Mouse (Mus musculus): ENCODE data around the gene Sik1.

DNA sequence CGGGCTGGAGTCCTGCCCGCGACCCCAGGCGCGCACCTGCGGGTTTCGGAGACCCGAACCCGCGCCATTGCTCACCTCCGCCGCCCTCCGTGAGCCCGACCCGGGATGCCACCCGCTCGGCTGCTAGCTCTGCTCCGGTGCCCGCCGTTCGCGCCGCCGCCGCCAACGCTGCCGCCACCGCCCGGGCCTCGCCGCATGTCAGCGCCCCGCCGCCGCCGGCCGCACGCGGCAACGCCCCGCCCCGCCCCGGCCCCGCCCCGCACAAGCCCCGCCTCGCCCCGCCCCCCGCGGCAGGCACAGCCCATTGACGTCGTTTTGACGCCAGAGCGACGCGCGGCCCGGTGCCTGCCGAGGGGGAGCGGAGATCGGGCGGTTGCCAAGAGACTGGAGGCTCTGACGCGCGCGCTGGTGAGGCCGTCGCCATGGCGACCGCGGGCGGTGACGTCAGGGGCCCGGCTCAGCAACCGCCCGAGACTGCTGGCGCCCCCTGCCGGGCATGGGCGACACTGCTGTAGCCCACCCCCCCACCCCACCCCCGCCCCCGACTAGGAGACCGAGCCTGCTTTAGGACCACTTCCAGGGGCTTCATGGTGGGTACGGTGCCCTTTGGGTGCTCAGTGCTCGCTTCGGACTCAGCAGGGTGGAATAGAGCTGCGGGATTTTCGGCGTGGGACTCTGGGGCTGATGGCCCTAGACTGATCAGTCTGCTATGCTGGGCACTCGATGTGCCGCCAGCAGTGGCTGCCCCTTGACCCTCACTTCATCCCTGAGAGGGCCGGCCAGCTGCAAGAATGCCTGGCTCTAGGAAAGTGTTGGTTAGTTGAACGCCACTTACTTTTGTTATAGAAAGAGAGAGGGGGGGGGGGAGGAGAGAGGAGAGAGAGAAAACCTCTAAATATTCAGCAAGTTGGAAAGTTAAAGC, at the start of gene Sik1:
- TF ChIP-seq POLR2A (IDR thresholded peaks at IDR 0.05; ENCODE audit: insufficient read length, low read depth) (peak; percentile 92), USF1 (IDR thresholded peaks at IDR 0.05; ENCODE audit: low read depth) (no peak), MAX (IDR thresholded peaks at IDR 0.05; ENCODE audit: low read depth) (no peak), E2F4 (IDR thresholded peaks at IDR 0.05; ENCODE audit: insufficient read depth) (no peak), POLR2AphosphoS2 (IDR thresholded peaks at IDR 0.05; ENCODE audit: insufficient read length, low read depth) (peak; percentile 73)

All from myocyte (in vitro differentiated cells).